Mouse (Mus musculus) intestine, embryonic 16.5 days (tissue): ENCODE measurements around the gene Fgfr2. TPM values are rescaled to one million over a fixed set of nuclear protein-coding genes. Genes with fewer than 3 reads are reported as not detected.

Source experiments
- ATAC-seq: fragments of 200-750 bp; cut with Nextera tagmentation; 2 replicates; pipeline ENCODE4 v1.8.0; 2017; ENCODE audit warnings: moderate TSS enrichment, moderate library complexity
- H3K27ac ChIP-seq: fragments of 300-500 bp; sonication (generic); 2 replicates; pipeline ENCODE4 v1.5.1; 2014; ENCODE audit warnings: mild to moderate bottlenecking, low read length
- H3K27me3 ChIP-seq: fragments of 300-500 bp; sonication (generic); replicated peaks from 2 replicates; pipeline ENCODE4 v1.6.1; 2014; ENCODE audit warnings: low read length, control low read depth, mixed read lengths; ENCODE audit not compliant: control insufficient read depth, insufficient read depth
- H3K36me3 ChIP-seq: fragments of 300-500 bp; sonication (generic); 2 replicates; pipeline ENCODE4 v1.6.1; 2014; ENCODE audit warnings: low read length, control low read depth; ENCODE audit not compliant: control insufficient read depth, insufficient read depth
- H3K4me1 ChIP-seq: fragments of 300-500 bp; sonication (generic); 2 replicates; pipeline ENCODE4 v1.6.1; 2014; ENCODE audit warnings: low read length, control low read depth, mixed read lengths; ENCODE audit not compliant: control insufficient read depth, insufficient read depth
- H3K4me2 ChIP-seq: fragments of 300-500 bp; sonication (generic); 2 replicates; pipeline ENCODE4 v1.6.1; 2014; ENCODE audit warnings: low read depth, low read length, control low read depth
- H3K4me3 ChIP-seq: fragments of 300-500 bp; sonication (generic); 2 replicates; pipeline ENCODE4 v1.5.1; 2014; ENCODE audit warnings: mild to moderate bottlenecking, low read length
- H3K9ac ChIP-seq: fragments of 300-500 bp; sonication (generic); 2 replicates; pipeline ENCODE4 v1.6.1; 2014; ENCODE audit warnings: low read depth, low read length
- H3K9me3 ChIP-seq: fragments of 300-500 bp; sonication (generic); 2 replicates; pipeline ENCODE4 v1.6.1; 2016; ENCODE audit warnings: low read length, control low read depth; ENCODE audit not compliant: control insufficient read depth
- WGBS: fragments of 180-500 bp; shearing (Covaris S2); extraction: QIAGEN DNeasy Blood & Tissue Kit; methylation state at CpG from one replicate; pipeline ENCODE4 v1.1.7; 2014; 5-methylcytosine and 5-hydroxymethylcytosine counted together
- polyA plus RNA-seq: library from polyadenylated mRNA; unstranded; fragments of >200 nt; fragmentation: Nextera tagmentation; extraction: Ambion mirVana; gene quantifications from 2 replicates; pipeline ENCODE4 v1.2.1, GENCODE M21; 2015

Gene Fgfr2
- polyA plus RNA-seq, 1 experiment from 2014 or later = 47.3 TPM

DNA sequence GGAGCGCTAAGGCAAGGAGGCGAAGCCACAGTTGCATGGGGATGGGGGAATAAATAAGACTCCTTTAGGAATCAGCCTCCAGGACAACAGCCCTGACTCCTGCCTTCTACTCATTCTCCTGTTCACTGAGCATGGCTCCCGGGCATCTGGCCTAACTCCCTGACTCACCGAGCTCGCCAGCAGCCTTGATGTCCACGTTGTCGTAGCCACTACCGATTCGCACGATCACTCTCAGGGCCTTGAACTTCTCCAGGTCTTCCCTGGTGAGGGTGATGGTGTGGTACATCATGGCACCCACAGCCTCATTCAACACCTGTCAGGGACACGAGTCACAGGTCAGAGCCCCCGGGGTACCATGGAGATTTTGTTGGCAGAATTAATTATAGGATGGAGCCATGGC is 124.5 kb downstream of the Fgfr2 start:
- H3K36me3 ChIP-seq = peaks cover 31% of the 10 kb centered on the region

GRCm38 (mm10) chr7:132996391-132996790 is 126.8 kb downstream of the Fgfr2 start:
- H3K4me2 ChIP-seq = no peak overlapping the region
- WGBS = 91% methylated on average over 5 of the region's 5 CpGs
- no peaks in the 10 kb centered on the region for H3K4me1 ChIP-seq
- H3K9me3 ChIP-seq = no peaks in the 10 kb centered on the region
- peak; percentile 41; the same call in 1 of the 2 replicates for ATAC-seq
- H3K27me3 ChIP-seq = no peaks in the 10 kb centered on the region
- H3K4me3 ChIP-seq = no peak overlapping the region
- no peak overlapping the region for H3K27ac ChIP-seq
- peaks cover 32% of the 10 kb centered on the region for H3K36me3 ChIP-seq
- no peak overlapping the region for H3K9ac ChIP-seq

More for the DNA sequence above, 124.5 kb downstream of the Fgfr2 start:
- Histone ChIP-seq H3K27ac (no peak overlapping the region), H3K27me3 (no peaks in the 10 kb centered on the region), H3K4me3 (no peak overlapping the region), H3K9ac (no peak overlapping the region), H3K4me1 (peaks cover 5% of the 10 kb centered on the region; the same call in 1 of the 2 replicates), H3K9me3 (no peaks in the 10 kb centered on the region), H3K4me2 (no peak overlapping the region)
- WGBS = 95% methylated on average over 12 of the region's 12 CpGs
- ATAC-seq = no peak

- Histone ChIP-seq H3K27ac (no peak overlapping the region), H3K36me3 (peaks cover 38% of the 10 kb centered on the region), H3K9me3 (no peaks in the 10 kb centered on the region), H3K4me1 (no peaks in the 10 kb centered on the region), H3K9ac (no peak overlapping the region), H3K4me3 (no peak overlapping the region), H3K4me2 (no peak overlapping the region), H3K27me3 (no peaks in the 10 kb centered on the region)
- no peak for ATAC-seq
- WGBS = 75% methylated on average over 6 of the region's 6 CpGs
Measured at GRCm38 (mm10) chr7:132994628-132995191, 128.4 kb downstream of the Fgfr2 start.

- Histone ChIP-seq H3K36me3 (peaks cover 43% of the 10 kb centered on the region), H3K9ac (no peak overlapping the region), H3K4me1 (no peaks in the 10 kb centered on the region), H3K9me3 (no peaks in the 10 kb centered on the region), H3K27ac (no peak overlapping the region), H3K4me3 (no peak overlapping the region), H3K27me3 (no peaks in the 10 kb centered on the region), H3K4me2 (no peak overlapping the region)
- 88% methylated on average over 8 of the region's 8 CpGs for WGBS
- ATAC-seq = no peak
Measured at GRCm38 (mm10) chr7:132994120-132994519, 129.0 kb downstream of the Fgfr2 start.

- no peaks in the 10 kb centered on the region for H3K4me1 ChIP-seq
- no peak overlapping the region for H3K4me3 ChIP-seq
- no peak overlapping the region for H3K4me2 ChIP-seq
- H3K9me3 ChIP-seq = no peaks in the 10 kb centered on the region
- no peak for ATAC-seq
- no peak overlapping the region for H3K9ac ChIP-seq
- H3K36me3 ChIP-seq = peaks cover 37% of the 10 kb centered on the region
- WGBS = 89% methylated on average over 9 of the region's 9 CpGs
- no peaks in the 10 kb centered on the region for H3K27me3 ChIP-seq
- H3K27ac ChIP-seq = no peak overlapping the region
Measured at GRCm38 (mm10) chr7:132992967-132993615, 130.1 kb downstream of the Fgfr2 start.

- ATAC-seq = no peak
- no peak overlapping the region for H3K27ac ChIP-seq
- no peaks in the 10 kb centered on the region for H3K9me3 ChIP-seq
- H3K36me3 ChIP-seq = peaks cover 25% of the 10 kb centered on the region
- 79% methylated on average over 14 of the region's 14 CpGs for WGBS
- H3K4me1 ChIP-seq = no peaks in the 10 kb centered on the region
- no peak overlapping the region for H3K9ac ChIP-seq
- no peak overlapping the region for H3K4me3 ChIP-seq
- no peak overlapping the region for H3K4me2 ChIP-seq
- H3K27me3 ChIP-seq = no peaks in the 10 kb centered on the region
Measured at GRCm38 (mm10) chr7:132991240-132991900, 131.8 kb downstream of the Fgfr2 start.

- Histone ChIP-seq H3K9ac (no peak overlapping the region), H3K4me3 (no peak overlapping the region), H3K27ac (no peak overlapping the region), H3K9me3 (no peaks in the 10 kb centered on the region), H3K27me3 (no peaks in the 10 kb centered on the region), H3K4me2 (no peak overlapping the region), H3K4me1 (no peaks in the 10 kb centered on the region), H3K36me3 (peaks cover 23% of the 10 kb centered on the region)
- 68% methylated on average over 5 of the region's 5 CpGs for WGBS
- ATAC-seq = 0 out of 2 replicates have a peak, but pooled peaks have one; percentile 21
Measured at GRCm38 (mm10) chr7:132989839-132990238, 133.3 kb downstream of the Fgfr2 start.

- no peak for ATAC-seq
- Histone ChIP-seq H3K4me1 (no peaks in the 10 kb centered on the region), H3K27me3 (no peaks in the 10 kb centered on the region), H3K9ac (no peak overlapping the region), H3K9me3 (no peaks in the 10 kb centered on the region), H3K27ac (no peak overlapping the region), H3K36me3 (peaks cover 11% of the 10 kb centered on the region), H3K4me2 (no peak overlapping the region), H3K4me3 (no peak overlapping the region)
- 63% methylated on average over 3 of the region's 3 CpGs for WGBS
Measured at GRCm38 (mm10) chr7:132982639-132983038, 140.5 kb downstream of the Fgfr2 start.

- Histone ChIP-seq H3K9me3 (no peaks in the 10 kb centered on the region), H3K4me2 (no peak overlapping the region), H3K27ac (no peak overlapping the region), H3K36me3 (peaks cover 7% of the 10 kb centered on the region; the same call in 1 of the 2 replicates), H3K27me3 (no peaks in the 10 kb centered on the region), H3K9ac (no peak overlapping the region), H3K4me3 (no peak overlapping the region), H3K4me1 (no peaks in the 10 kb centered on the region)
- ATAC-seq = no peak
- WGBS = 86% methylated on average over 2 of the region's 2 CpGs
Measured at GRCm38 (mm10) chr7:132977981-132978380, 145.2 kb downstream of the Fgfr2 start.
